23 mouse cellular contexts compared by ENCODE assay signal in the genomic region with DNA sequence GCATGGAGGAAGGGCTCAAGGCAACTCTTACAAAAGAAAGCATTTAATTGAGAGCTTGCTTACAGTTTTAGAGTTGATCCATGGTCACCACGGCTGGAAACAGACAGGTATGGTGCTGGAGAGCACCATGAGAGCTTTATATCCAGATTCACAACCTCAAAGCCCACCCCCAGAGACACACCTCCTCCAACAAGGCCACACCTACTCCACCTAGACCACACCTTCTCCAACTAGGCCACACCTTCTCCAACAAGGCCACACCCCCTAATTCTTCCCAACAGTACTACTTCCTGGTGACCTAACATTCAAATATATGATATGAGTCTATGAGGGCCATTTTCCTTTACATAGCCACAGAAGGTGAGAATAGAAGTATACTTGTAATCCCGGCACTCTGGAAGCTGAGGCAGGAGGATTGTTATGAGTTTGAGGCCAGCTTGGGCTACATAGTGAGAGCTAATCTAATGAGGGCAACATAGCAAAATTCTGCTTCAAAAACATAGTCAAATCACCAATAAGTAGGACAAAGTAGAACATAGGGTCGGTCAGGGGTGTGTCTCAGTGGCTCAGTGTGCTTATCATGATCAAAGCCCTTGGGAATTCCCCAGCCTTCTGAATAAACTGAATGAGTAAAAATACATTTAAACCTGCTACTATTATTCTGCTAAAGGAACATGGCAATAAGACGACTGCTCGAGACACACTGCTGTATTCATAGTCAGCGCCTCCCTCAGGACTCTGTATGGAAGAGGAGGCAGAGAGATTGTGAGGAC.
DNase-seq lines count a peak whose midpoint lies in the region; ATAC-seq lines count a peak whose summit lies in the region.
"Had no signal": no experiment of that assay in that cellular context is flagged by ENCODE, and none has a peak within 500 bp of the region (broad histone marks: within the 10 kb centered on the region; RNA-seq: fewer than 3 reads in every experiment).

No protein-coding gene starts in this region.

- WGBS in midbrain, embryonic 10.5 days, result 93% methylated on average over 6 of the region's 6 CpGs
- 89% methylated on average over 6 of the region's 6 CpGs for WGBS in midbrain, embryonic 11.5 days

- H3K9me3 ChIP-seq in midbrain, embryonic 10.5 days (replicated peaks), result no peaks in the 10 kb centered on the region; the same call in 1 of the 2 replicates
- H3K9me3 ChIP-seq in midbrain, embryonic 11.5 days (ENCODE audit: control insufficient read depth, low read length), result no peaks in the 10 kb centered on the region
- H3K9me3 ChIP-seq: limb, embryonic 12.5 days; liver, embryonic 12.5 days had no signal

- ATAC-seq in midbrain, embryonic 11.5 days (ENCODE audit: low FRiP score), result no peak
- ATAC-seq: forebrain, postnatal 0 days; liver, embryonic 12.5 days had no signal

- peaks cover 67% of the 10 kb centered on the region for H3K4me1 ChIP-seq in midbrain, embryonic 10.5 days
- H3K4me1 ChIP-seq in midbrain, embryonic 11.5 days (ENCODE audit: control insufficient read depth, insufficient read depth, low read length), result peaks cover 6% of the 10 kb centered on the region

- no peaks in the 10 kb centered on the region for H3K27me3 ChIP-seq in midbrain, embryonic 10.5 days (ENCODE audit: low read depth, poor library complexity, severe bottlenecking)
- H3K27me3 ChIP-seq in midbrain, embryonic 11.5 days (ENCODE audit: control insufficient read depth, insufficient read depth, low read length), result no peaks in the 10 kb centered on the region
- H3K27me3 ChIP-seq: limb, embryonic 12.5 days had no signal

- H3K27ac ChIP-seq in midbrain, embryonic 10.5 days (replicated peaks), result peak overlapping the region; percentile 85
- no peak overlapping the region for H3K27ac ChIP-seq in midbrain, embryonic 11.5 days (ENCODE audit: low read depth, low read length)
- H3K27ac ChIP-seq: heart, adult 2 months; limb, embryonic 12.5 days; liver, embryonic 12.5 days had no signal

- no peak overlapping the region for H3K4me2 ChIP-seq in midbrain, embryonic 11.5 days
- H3K4me2 ChIP-seq: limb, embryonic 12.5 days; liver, embryonic 12.5 days had no signal

- DNase-seq in heart, adult 11 months, result peak; percentile 90
- DNase-seq in heart, adult 8-10 months (ENCODE audit: low spot score), result no peak
- no peak for DNase-seq in midbrain, embryonic 10.5 days (ENCODE audit: low spot score)
- DNase-seq in midbrain, embryonic 11.5 days (ENCODE audit: low spot score, missing footprints), result no peak
- DNase-seq in ZHBTc4 (ENCODE audit: low read depth, low spot score), result peak; percentile 66
- no peak for DNase-seq in c-Kit-positive CD71-positive TER-119-positive erythroid progenitor cells, embryonic 14.5 days (ENCODE audit: low spot score)
- no peak for DNase-seq in liver
- DNase-seq: adrenal gland, adult 8-10 months; cerebellum, adult 2 months; cerebellum, postnatal 25 days; embryo, embryonic 11 days; forebrain, postnatal 0 days; gastrocnemius, postnatal 25 days; heart, adult 2 months; kidney, adult 18-20 months; kidney, postnatal 10 days; lung, adult 18-20 months; midbrain, embryonic 14.5 days; retina, postnatal 1 day; right cerebral cortex, postnatal 4 days; thymus, postnatal 14 days had no signal

- H3K4me3 ChIP-seq in midbrain, embryonic 10.5 days, result no peak overlapping the region
- H3K4me3 ChIP-seq in midbrain, embryonic 11.5 days (ENCODE audit: low read depth, low read length), result no peak overlapping the region
- H3K4me3 ChIP-seq: heart, adult 2 months; limb, embryonic 12.5 days; liver, embryonic 12.5 days had no signal

- no peak overlapping the region for H3K9ac ChIP-seq in midbrain, embryonic 11.5 days (ENCODE audit: low read length)
- H3K9ac ChIP-seq: forebrain, postnatal 0 days; limb, embryonic 12.5 days; liver, embryonic 12.5 days had no signal

- H3K36me3 ChIP-seq in midbrain, embryonic 10.5 days, result no peaks in the 10 kb centered on the region
- no peaks in the 10 kb centered on the region for H3K36me3 ChIP-seq in midbrain, embryonic 11.5 days (ENCODE audit: control insufficient read depth, insufficient read depth, low read length)
- H3K36me3 ChIP-seq: limb, embryonic 12.5 days; liver, embryonic 12.5 days had no signal

Comparison
In these comparisons a context has a peak if more than half of its experiments do, and no peak if none do; other contexts are left out.
1. DNase-seq: peak in heart, adult 11 months (single experiment) and ZHBTc4 (single experiment); none in heart, adult 8-10 months (single experiment), midbrain, embryonic 10.5 days (single experiment), midbrain, embryonic 11.5 days (single experiment), c-Kit-positive CD71-positive TER-119-positive erythroid progenitor cells, embryonic 14.5 days (single experiment) and liver (single experiment).